Mouse (Mus musculus): Measurements from ENCODE around the gene Rab27a. TPM values are rescaled to one million over a fixed set of nuclear protein-coding genes. Genes with fewer than 3 reads are reported as not detected.
"Not testable (repeated sequence)": the region's sequence is repeated elsewhere in the genome, so short reads cannot be mapped to it uniquely, and the experiment has no call there.

The Rab27a gene
- total and polyA plus RNA-seq, 3 experiments = 5.5 to 36.8 (median 36.2) TPM

DNA sequence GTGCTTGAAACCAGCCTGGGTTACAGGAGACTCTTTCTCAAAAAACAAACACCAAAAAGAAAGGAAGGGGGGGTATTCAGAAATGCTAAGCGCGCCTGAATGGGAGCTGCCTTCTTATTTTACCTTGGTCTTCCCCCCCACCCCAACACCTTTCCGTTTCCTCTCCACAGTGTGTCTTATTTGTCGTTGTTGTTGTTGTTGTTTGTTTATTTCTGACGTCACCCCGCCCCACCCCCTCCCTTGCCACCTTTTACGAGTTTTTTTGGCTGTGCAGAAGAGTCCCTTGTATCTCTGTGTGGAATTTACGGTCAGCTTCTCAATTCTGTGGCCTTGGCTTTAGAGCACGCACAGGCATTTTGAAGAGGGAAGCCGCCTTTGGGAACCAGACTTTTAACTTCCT lies 1.1 kb downstream of the Rab27a start:
- DNase-seq = no peak

DNA sequence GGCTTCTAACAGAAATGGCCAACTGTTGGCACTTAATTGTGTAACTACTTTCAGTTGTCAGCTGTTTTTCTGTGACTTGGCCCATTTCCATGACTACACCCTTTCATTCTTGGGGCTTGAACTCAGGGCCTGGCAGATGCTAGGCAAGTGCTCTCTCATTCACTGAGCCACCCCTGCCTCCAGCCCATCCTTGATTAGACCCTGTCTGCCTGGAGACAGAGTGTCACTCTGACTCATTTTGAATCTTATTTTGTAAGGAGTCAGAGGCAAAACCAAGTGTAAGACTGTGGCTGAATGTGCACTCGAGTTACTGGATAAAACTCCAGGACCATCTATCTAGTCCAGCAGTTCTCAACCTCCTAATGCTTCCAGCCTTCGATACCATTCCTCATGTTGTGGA lies 3.3 kb downstream of the Rab27a start:
- DNase-seq = no peak

DNA sequence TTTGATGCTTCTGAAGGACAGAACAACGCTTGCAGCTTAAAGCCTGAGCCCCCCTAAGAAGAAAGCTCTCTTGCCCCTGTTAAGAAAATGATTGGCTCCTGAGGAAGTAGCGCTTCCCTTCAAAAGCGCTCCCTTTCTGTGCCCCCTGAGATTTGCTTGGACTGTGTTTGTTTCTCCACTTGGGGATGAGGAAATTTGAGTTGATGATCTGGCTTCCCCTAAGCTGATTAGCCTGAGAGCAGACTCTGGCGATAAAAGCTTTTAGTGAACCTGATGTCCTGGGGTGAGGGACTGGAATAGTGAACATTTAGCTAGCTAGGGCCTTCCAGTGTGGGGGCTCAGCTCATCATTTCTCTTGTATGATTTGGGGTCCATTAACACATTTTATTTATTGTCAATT lies 4.3 kb downstream of the Rab27a start:
- DNase-seq = no peak

DNA sequence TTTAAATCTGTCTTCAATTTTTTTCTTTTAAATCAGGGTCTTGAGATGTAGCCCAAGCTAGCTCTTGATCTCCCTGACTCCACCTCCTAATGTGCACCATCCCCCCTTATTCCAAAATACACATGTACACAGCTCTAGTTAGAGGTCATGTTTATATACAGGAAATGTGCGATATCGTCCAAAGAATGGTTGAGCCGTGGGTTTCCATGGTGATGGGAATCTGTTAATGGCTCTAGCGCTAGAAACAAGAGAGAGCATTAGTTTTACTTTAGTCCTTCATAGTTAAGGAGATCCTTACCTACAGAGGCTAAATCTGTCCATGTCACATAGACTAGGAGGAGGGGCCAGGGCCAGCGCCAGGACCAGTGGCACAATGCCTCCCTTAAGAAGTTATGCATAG lies 5.2 kb downstream of the Rab27a start:
- no peak for DNase-seq

DNA sequence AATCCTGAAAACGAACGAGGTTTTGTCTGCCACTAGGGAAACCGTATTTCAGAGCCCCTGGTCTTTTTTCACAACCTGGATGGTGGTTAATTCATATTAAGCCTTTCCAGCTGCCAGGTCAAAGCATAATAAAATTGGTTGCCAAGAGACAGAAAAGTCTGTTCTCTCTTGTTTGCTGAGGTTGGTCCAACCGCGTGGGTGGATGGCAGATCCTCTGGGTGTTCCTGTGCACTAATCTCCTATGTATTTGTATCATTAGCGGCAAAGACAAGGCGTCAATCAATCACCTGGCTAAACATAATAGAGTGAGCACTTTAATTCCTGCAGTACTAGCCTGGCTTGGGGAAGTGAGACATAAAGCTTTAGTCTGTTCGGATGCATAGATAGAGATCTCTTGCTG lies 6.0 kb downstream of the Rab27a start:
- DNase-seq = no peak

DNA sequence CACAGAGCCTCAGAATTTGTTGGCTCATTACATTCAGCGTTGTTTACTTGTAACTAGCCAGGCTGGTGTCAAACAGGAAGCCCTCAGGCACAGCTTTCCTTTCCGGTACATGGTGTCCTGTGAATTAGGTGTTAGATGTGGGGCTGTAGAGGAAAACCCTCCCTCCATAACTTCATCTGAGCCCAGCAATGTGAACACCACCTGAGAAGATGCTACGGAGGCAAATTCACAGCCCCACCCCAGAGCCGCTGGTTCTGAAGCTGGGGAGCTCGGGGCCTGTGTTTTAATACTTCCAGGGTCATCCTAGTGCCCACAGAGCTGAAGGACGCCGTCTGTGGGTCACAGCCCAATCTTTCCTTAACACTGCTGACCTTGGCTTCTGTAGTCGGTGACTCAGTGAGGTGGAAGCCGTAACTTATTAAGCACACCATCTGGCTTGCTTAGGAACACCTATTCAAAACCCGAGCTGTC lies 10.8 kb downstream of the Rab27a start:
- DNase-seq = peak; percentile 83

DNA sequence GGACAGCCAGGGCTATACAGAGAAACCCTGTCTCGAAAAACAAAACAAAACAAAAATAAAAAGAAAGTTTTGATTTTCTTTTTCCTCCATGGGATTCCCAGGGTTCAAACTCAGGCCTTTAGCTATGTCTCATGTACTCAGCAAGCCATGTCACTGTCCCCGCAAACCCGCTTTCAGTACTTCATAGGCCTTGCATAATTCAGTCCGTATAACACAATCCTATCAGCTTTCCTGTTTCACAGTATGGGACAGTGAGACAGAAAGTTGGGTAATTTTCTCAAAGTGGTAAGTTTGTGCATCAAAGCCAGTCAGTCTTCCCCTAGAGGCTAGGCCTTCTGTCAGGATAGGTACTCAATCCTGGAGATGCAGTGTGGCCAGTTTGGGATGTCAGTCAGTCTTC lies 14.6 kb downstream of the Rab27a start:
- no peak for DNase-seq

DNA sequence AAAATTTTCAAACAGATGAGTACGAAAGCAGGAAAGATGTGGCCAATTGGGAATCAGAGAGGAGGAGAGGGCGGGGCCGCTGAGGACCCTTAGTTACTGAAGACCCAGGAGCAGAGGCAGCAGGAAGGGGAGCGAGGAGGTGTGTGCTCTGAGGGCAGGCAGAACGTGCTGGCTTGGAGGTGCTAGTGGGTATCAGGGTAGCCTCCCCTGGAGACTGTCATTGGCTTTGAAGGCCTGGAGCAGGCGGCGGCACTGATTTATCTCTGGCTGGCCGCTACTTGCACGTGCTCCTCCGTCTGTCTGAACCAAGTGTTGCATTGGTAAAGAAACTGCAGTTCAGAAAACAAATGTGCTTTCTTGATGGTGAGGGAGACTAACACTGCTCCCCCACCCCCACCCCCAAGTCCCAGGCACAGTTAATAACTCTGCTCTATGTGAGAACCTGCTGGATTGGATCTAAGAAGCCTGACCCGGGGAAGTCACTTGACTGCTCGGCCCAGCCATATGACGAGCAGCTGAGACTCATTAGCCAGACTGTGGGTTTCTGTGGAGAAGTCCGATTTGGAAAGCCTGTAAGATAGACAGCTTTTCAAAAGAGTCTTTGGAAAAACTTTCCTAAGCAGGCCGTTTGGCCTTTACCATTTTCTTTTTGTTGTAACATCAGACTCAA lies 19.1 kb downstream of the Rab27a start:
- DNase-seq = peak; percentile 68

DNA sequence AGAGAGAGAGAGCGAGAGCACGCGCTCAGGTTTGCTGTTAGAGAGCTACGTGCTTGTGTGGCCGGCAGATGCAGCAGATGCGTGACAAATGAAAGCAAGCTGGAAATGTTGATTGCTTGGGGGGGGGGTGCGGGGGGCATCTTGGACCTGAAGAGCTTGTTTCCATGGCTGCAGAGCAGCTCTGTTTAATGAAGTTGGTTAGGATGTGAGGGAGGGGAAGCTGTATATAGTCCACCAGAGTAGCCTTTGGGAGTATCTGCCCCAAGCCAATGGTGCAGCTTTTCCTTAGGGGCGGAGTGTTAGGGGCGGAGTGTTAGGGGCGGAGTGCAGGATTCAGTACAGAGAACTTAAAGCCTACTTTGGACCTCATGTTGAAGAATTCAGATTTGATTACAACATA lies 22.4 kb downstream of the Rab27a start:
- DNase-seq = no peak

DNA sequence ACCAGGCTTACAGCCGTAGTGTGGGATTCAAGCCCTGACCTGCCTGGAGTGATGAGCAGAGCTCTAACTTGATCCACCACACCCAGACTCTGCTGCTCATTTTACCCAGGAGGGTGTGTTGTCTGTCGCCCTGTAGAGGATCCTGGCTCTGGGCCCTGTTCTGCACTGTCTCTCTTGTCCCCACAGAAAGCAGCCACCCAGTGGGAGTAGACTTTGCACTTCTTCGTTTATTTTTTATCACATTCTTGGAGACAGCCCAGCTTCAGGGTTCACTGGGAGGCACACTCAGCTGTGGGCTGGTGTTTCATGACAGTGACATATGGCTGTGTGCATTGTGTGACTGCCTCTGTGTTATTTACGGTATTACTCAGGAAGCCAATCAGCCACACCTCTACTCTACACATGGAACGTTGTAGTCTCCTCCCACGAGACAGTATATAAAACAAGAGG lies 23.6 kb downstream of the Rab27a start:
- no peak for DNase-seq

DNA sequence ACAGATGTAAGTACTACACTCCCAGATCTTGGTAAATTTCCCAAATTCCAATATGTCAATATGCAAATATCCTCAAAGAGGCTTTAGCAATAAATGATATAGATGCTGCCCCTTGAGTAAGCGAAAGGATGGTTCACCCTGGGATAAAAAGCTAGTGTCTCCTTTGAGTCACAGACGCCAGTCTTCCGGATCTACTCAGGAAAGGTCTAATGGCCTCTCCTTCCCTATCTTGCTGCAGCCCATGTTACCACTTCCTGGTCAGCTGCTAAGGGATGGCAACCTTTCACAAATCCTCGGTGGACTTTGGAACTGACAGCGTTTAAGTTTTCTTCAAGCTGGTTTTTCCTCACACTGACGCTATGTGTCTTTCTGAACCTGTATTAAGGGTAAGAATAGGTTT lies 24.0 kb downstream of the Rab27a start:
- no peak for DNase-seq

DNA sequence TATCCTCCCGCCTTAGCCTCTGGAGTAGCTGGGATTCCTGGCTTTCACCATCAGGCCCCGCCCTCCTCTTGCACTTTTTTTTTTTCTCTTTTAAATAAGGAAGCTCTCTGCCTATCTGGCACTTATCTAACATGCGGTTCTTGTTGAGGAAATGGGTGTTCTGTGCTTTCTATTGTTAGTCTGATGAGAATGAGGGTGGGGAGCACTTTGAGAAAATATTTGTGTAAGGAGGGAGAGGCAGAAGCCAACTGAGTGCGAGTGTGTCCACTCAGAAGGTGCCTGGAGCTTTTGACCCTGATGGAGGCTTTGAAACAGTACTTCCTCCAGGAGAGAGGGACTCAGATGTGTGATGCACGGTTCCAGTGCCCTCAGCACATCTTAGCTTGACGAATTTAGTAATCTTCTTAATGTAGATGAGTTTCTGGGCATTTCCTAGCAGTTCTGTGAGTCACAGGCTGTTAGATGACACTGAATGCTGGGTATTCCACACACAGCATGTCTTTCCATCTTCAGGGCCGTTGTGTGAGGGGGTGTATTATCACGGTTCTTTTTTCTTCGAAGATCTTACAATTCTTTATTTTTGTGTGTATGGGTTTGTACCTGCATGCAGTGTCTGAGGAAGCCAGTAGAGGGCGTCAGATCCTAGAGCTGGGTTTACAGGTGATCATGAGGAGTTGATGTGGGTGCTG lies 26.5 kb downstream of the Rab27a start:
- no peak for DNase-seq

DNA sequence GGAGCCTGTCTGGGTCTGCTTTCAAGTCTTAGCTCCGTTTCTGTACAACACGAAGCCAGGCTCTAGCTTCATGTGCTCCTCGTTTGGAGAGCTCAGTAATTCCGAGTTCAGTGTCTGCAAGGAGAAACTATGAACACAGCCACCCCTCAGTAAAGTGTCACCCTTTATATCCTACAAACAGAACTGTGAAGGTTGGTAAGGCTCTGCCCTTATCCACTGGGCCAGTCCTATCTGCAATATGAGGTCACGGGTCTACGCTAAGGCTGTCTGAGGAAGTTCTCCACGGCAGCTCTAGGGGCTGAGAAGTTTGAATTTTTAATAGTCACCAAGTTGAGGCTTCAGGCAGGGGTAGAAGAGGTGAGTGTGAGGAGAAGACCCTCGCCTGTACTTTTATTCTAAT lies 27.8 kb downstream of the Rab27a start:
- no peak for DNase-seq

DNA sequence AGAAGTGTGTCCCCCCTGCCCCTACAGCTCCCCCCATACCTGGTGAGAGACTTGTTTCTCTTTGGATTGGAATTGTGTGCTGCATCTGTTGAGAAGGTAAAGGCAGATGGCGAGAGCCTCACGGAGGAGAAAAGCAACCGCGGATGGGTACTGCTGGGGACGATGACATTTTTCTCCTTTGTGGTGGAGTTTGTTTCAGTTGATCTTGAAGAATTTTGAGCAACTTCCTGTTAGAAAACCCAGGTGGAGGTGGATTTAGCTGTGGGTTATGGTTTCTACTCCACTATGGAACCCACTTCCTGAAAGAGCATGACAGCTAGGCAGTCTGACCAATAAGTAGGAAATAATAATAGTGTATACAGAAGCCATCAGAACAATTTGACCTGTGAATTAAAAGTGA lies 28.5 kb downstream of the Rab27a start:
- no peak for DNase-seq

DNA sequence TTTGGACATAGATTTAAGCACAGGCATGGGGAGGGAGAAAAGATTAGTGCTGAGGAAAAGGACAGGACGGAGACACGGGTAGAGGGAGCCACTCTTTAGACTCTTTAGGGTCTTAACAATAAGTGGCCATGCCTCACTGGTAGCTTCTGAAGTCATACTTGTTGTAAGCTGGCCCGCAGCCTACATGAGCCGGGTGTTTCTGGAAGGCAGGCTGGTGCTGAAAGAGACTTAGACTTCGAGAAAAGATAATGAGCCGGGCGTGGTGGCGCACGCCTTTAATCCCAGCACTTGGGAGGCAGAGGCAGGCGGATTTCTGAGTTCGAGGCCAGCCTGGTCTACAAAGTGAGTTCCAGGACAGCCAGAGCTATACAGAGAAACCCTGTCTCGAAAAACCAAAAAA lies 34.7 kb downstream of the Rab27a start:
- not testable (repeated sequence) for DNase-seq

DNA sequence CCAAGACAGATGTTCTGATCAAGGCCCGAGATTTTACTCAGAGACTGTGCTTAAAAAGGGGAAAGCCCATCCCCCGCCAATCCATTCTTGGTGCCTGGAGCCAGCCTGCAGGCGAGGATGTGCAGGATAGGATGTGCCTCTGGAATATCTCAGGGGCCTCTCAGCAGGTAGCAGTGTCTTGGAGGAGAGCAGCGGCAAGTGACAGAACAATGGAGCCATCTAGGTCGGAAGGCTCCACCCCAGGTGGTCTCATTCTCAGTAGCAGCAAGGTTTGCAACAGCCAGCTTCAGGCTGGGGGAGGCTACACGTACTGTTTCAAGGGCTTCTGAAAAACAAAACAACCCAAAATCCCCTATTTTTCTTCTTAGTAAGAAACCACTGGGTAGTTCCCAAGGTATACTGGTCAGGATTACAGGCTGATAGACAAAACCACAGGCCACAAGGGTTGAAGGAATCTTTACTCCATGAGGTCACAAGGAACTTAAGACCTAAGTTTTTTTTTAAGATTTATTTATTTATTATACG lies 35.2 kb downstream of the Rab27a start:
- no peak for DNase-seq

DNA sequence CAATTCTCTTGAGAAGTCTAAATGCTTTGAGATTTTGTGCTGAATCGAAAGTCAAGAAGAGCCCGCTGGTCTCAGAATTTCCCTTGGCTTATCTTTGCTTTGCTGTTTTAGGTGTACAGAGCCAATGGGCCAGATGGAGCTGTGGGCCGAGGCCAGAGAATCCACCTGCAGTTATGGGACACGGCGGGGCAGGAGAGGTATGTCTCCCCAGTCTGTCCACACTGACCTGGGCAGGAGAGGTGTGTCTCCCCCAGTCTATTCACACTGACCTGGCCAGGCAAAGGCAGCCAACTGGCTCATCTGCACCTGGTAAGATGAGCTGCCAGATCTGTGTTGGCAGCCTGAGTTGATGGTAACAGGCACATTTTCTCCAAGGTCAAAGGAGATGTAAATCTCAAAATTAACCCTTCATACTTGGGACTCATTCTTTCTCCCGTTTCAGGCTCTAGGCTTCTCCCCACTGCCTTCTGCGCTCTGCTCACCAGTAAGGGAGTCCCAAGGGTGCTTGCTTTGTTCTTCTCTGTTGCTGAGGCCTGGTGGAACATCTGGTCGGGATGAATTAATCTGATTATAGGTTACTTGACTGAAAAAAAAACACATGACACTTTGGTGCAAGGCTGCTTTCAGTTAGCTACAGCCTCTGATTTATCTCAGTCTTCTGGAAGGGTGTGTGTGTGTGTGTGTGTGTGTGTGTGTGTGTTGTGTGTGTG lies 37.8 kb downstream of the Rab27a start:
- no peak for DNase-seq

DNA sequence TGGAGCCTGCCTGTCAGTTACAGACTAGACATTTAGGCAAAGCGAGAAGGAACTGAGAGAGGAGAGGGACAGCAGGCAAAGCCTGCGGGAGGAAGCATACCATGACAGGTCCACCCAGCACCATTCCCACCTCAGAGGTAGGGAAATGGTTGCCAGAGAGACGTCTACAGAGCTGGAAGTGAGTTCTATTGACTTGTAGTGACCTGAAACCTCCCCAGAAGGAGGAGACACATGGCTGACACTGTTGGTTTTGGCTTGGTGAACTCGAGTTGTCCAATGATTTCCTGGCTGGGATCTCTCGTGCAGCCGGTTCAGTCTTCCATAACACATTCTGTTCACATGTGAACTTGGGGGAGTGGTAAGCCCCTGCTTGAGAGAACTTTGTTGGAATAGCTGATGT lies 39.3 kb downstream of the Rab27a start:
- no peak for DNase-seq

DNA sequence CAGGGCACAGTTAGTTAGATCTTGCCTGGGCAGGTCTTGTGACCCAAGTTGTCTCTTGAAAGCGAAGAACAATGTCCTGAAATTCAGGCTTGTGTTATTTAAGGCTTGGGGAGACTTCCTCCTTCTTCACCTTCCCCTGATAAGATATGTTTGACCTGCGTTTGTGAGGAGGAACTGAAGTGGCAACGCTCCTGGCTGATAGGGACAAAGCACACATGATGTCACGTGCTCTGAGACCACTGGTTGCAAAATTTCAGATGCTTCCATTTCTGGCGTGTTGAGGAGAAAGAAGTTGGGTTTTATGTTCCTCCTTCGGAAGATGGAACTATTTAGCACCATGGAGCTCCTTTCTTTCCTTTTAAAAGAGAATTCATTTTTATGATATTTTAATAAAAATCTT lies 41.2 kb downstream of the Rab27a start:
- DNase-seq = no peak

DNA sequence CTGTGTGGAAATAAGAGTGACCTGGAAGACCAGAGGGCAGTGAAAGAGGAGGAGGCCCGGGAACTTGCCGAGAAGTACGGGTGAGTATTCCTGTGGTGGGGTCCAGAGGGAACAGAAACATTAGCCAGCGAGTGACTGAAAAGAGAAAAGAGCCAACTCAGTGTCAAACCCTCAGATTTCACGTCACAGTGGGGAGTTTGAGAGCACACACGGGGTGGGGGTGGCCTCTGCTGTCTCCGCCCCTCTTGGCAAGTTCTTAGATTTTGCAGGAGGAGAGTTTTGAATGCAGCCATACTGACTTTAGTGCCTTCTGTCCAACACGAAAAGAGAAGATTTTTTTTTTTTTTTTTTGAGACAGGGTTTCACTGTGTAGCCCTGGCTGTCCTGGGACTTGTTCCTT lies 42.5 kb downstream of the Rab27a start:
- no peak for DNase-seq

DNA sequence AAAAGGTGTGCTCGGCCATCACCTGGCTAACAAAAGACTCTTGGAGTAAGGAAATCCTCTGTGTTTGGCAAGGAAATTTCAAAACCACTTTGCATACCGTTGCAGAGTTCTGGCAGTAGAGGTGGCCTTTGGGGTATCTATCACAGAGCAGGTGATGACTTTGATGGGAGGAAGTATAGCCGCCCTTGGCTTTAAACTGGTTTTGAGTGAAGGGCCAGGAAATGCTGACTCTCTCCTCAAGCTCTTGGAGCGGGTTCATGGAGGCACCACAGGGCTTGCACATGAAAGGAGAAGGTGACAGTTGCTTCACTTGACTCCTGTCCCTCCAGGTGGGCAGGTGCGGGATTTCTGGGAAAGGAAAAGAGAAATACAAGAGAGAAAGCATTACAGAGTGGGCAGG lies 42.9 kb downstream of the Rab27a start:
- DNase-seq = no peak

DNA sequence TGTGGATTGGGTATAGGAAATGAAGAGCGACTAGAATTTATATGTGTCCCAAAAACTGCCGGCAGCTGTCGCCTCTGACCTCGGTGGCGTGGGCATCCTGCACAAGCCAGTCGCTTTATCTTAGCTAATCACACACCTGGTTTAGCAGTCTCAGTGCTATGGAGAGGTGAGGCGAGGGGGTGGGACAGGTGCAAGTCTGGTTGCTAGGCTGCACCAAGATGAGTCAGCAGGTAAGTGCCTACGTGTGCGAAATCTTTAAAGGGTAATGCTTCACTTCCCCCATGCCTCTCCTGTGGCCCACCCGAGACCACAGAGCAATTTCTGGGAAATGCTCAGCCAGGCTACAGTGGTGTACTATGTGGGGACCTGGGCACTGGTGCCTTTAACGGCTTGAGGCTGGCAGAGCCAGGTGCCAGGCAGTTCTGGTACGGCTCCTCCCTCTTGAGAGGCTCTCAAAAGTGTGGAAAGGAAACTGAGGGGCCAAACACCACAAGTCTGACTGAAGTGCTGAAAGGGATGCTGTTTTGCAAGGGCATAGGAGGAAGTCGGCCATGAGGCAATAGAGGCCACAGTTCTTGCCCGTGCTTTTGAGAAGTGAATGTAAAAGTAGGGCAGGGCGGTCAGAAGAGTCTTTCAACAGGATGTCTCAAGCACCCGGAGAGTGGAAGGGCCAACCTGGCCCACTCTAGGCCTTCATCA lies 44.7 kb downstream of the Rab27a start:
- no peak for DNase-seq
